Mouse (Mus musculus): ENCODE data around the gene Flot2.
"Not testable (repeated sequence)": the region's sequence is repeated elsewhere in the genome, so short reads cannot be mapped to it uniquely, and the experiment has no call there.

Flot2 gene

DNA sequence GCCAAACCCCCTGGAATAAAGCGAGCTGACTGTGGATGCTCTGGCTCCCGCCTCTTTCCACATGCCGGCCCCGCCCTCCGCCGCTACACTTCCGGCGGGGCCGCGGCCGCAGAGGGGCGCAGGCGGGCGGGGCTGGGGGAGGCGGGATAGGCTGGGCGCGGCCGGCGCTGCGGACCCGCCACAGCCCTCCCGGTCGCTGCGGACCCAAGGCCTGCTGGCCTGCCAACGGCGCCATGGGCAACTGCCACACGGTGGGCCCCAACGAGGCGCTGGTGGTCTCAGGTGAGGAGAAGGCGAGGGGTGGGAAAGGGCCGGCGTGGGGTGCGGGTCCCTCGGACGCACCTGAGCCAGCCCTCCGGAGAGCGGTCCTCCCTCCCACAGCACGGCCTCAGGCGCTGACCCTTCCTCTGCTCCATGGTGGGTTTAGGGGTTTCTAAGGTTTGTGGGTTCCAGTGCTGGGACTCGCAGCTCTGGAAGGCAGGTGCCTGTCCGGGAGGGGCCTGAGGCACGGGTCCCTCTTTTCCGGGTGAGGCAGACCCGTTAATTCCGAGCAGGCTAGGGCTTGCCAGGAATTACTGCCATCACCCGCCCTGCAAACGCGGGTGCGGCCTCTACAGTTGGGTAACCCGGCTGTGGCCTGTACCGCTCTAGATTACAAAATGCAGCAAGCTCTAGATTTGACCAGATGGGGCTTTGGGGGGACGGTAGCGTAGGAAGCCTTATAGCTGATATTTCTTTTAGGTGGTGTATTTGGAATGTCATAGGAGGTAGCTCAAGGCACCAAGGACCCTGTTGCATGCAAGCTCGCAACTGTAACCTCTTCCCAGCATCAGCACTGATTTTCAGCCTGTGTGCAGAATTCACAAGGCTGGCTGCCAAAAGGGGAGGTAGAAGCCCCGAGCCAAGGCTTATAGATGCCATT, at the start of gene Flot2:
Gene Flot2, plus strand, starts transcription at position 101 of the 922 bp plus-strand sequence.
- peak; percentile 53 for DNase-seq (ENCODE audit: low spot score)

DNA sequence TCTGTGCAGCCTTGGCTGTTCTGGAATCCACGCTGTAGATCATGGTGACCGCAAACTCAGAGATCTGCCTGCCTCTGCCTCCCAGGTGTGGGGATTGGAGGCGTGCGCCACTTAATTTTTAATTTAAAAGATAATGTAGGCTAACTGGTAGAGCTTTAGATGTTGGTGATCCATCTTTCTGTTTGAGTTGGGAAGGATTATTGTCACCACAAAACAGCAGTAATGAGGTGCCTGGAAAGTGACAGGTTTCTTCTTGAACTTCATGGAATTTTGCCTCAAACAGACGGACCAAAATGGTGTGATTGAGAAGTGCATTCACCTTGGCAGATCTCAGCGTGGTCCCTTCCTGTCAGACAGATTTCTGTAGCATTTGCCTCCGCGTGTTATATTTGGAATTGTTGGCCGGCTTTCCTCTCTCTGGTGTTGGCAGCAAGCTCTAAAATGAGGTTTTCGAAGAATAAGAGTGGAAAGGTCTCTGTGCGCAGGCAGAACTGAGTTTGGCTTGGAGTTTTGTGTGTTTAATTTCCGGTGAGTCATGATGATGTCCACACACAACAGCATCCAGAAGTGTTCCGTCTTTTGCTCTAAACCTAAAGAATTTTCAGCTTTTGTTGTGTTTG, 48.5 kb upstream of the Flot2 start:
- DNase-seq (ENCODE audit: low spot score) = no peak

DNA sequence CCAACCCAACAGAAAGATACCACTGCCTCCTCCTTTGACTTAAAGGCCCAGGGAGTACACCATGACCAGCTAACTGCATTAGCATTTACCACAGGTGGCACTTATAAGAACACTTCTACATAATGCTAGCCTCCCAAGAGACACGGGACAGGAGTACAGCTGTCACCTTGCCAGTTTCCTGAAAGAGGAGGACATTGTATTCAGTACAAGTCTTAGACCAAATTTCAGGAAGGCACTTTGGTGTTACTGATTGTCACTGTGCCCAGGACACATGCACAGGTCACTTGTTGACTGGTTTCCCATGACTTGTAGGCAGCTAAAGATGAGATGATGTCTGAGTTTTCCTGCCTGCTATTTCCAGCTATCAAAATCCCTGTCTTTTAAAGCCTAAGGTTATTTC, 42.2 kb upstream of the Flot2 start:
- no peak for DNase-seq (ENCODE audit: low spot score)

DNA sequence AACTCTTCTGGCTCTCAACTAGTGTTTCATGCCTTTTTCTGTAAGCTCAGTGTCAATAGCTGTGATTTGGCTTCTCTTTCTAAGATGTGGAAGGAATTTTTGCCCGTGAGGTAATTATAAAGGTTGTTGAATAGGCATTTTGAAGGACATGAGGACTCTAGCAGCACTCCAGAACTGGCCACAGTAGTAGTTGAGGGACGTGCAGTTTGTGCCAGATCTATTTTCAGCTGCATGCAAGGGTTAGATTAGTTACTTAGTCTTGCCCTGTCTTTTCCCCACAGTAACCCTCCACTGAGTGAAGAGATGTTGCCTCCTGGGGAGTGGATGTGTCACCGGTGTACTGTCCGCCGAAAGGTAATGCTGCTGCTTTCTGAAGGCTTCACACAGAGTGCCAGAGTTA, 31.3 kb upstream of the Flot2 start:
- no peak for DNase-seq (ENCODE audit: low spot score)

DNA sequence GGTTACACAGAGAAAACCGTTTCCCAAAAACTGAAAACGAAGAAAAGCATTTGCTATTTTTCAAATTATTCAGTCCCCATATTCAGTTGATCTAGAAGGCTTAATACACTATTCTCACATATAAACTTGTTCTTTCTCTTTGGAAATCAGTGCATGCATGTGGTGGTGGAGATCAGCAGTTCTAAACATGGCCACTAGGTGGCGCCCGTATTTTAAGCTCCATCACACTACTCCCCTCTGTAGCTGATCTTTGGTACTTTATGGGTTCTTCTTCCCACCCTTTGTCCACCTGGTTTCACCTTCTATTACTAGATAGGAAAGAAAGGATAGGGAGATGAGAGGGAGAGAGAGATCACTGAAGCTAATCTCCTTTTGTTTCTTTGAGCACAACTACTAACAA, 18.1 kb upstream of the Flot2 start:
- peak; percentile 69 for DNase-seq (ENCODE audit: low spot score)

DNA sequence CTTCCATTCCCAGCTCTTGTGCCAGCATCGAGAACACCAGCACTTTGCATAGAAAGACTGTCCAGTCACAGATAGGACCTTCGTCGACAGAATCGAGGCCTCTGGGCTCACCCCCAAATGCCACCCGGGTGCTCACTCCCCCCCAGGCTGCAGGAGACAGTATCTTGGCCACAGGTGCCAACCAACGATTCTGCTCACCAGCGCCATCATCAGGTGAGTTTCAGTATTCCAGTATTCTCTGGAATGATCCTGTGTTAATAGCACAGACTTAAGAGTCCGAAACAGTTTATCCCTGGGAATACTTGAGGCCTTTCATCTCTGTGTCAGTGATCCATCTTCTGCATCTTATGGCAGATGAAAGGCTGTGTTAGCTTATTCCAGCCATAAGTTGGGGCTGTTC, 14.1 kb upstream of the Flot2 start:
- peak; percentile 34 for DNase-seq (ENCODE audit: low spot score)

DNA sequence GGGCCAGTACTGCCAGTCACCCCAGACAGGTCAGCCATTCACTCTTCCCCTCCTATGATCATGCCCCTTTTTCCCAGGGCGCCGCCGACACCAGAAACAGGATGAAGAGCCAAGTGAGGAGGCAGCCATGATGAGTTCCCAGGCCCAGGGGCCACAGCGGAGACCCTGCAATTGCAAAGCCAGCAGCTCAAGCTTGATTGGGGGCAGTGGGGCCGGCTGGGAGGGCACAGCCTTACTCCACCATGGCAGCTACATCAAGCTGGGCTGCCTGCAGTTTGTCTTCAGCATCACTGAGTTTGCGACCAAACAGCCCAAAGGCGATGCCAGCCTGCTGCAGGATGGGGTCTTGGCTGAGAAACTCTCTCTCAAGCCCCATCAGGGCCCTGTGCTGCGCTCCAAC, 8.5 kb upstream of the Flot2 start:
- DNase-seq (ENCODE audit: low spot score) = no peak

DNA sequence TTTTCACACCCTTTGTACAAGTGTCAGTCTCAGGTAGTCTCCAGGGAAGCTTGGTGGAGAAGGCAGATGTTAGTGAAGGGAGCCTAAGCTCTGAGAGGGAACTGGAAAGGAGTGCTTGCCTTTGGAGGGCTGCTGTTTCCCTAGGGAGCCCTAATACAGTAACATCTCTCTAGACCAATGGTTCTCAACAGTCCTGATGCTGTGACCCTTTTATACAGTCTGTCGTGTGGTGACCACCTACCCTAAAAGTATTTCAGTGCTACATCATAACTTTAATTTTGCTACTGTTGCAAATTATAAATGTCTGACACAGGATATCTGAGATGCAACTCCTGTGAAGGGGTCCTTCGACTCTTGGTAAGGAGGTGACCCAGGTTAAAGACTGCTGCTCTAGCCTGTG, 7.1 kb upstream of the Flot2 start:
- DNase-seq (ENCODE audit: low spot score) = no peak

DNA sequence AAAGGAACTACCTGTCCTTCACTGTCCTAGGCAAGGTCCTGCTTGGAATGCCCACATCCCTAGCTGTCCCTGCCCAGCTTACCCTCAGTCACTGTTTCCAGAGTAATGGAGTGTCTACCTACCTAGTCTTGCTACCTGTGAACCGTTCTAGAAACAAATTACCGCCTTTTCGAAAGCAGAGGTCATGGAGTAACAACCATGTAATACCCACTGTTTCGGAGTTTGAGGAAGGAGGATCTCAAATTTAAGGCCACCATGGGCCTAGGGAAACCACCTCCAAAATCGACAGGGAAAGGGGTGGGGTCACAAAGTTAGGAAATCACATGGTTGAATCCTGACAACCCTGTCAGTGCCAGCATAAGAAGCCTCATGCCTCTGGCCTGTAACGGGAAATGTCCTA, 6.3 kb upstream of the Flot2 start:
- DNase-seq (ENCODE audit: low spot score) = no peak

DNA sequence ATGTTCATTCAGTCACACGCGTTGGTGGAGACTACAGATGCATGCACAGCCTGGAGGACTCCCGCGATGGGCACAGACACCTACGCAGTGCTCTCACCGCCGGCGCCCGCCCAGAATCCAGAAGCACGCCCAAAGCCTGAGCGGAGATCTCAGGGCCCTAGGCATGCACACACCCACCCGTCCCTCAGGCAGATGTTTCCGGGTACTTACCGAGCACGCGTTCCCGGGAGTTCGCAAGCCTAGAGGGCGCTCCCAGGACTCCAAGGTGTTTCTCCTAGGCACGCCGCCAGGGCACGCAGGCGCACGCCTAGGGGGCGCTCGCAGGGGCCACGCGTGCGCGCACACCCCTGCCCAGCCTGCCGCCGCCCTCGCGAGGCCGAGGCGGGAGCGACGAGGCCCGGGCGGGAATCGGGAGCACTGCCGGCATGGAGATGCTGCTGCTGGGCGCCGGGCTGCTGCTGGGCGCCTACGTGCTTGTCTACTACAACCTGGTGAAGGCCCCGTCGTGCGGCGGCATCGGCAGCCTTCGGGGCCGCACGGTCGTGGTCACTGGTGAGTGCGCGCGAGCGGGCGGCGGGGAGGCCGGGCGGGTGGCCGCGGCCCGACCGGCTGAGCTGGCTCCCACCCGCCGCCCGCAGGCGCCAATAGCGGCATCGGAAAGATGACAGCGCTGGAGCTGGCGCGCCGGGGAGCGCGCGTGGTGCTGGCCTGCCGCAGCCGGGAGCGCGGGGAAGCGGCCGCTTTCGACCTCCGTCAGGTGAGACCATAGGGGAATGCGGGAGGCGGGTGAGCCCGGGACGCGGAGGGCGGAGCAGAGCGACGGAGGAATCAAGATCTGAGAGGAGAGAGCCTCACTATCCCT, 5.6 kb upstream of the Flot2 start, which contains the start of gene Dhrs13:
Gene Dhrs13, plus strand, starts transcription at position 334 of the 862 bp plus-strand sequence.
- DNase-seq (ENCODE audit: low spot score) = peak; percentile 92

DNA sequence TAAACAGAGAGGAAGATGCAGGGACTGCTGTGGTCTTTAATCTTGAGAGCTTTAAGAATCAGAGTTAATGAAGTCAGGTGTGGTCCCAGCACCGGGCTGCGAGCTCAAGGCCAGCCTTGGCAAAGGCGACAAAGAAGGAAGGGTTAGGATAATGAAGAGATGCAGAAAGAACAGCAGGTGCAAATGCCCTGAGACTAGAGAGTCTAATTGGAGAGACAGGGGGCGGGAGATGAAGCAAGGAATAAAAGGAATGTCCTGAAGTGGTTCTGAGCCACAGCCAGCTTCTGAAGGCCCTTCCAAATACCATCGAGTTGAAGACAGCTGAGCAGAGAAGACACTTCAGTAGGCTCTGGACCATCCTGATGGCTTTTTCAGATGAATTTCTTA, 4.9 kb upstream of the Flot2 start:
- DNase-seq (ENCODE audit: low spot score) = no peak

DNA sequence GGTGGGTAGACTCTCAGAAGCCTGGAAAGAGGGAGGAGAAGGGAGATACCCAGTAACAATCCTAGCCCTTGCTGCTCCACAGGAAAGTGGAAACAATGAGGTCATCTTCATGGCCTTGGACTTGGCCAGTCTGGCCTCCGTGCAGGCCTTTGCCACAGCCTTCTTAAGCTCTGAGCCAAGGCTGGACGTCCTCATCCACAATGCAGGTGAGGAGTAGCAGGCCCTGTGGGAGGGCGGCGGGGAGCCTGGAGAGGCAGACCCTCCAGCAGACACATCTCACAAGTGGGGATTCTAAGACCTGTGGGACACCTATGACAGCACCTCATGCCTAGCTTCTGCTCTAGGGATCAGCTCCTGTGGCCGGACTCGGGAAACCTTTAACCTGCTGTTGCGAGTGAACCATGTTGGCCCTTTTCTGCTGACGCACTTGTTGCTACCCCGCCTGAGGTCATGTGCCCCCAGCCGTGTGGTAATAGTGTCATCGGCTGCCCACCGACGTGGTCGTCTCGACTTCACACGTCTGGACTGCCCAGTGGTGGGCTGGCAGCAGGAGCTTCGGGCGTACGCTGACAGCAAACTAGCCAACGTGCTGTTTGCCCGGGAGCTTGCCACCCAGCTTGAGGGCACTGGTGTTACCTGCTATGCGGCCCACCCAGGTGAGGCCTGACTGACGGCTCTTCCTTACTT, 3.7 kb upstream of the Flot2 start:
- DNase-seq (ENCODE audit: low spot score) = no peak

DNA sequence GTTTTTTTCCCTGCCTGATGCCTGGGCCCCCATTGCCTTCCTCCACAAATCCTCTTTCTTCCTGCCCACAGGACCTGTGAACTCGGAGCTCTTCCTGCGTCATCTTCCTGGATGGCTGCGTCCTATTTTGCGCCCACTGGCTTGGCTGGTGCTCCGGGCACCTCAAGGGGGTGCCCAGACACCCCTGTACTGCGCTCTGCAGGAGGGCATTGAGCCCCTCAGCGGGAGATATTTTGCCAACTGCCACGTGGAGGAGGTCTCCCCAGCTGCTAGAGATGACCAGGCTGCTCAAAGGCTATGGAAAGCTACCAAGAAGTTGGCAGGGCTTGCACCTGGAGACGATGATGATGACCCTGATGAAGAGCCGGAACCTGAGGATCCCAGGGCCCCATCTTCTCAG, 940 bp upstream of the Flot2 start:
- no peak for DNase-seq (ENCODE audit: low spot score)

DNA sequence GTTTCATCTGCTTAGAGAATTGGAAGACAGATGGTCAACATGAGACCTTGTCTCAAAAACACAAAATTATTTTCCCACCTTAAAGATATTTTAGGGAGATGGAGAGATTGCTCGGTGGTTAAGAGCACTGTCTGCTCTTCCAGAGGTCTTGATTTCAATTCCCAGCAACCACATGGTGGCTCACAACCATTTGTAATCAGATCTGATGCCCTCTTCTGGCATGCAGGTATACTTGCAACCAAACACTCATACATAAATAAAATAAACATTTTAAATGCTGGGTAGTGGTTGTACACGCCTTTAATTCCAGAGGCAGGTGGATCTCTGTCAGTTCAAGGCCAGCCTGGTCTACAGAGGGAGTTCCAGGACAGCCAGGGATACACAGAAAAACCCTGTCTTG, 3.1 kb downstream of the Flot2 start:
- no peak for DNase-seq (ENCODE audit: low spot score)

DNA sequence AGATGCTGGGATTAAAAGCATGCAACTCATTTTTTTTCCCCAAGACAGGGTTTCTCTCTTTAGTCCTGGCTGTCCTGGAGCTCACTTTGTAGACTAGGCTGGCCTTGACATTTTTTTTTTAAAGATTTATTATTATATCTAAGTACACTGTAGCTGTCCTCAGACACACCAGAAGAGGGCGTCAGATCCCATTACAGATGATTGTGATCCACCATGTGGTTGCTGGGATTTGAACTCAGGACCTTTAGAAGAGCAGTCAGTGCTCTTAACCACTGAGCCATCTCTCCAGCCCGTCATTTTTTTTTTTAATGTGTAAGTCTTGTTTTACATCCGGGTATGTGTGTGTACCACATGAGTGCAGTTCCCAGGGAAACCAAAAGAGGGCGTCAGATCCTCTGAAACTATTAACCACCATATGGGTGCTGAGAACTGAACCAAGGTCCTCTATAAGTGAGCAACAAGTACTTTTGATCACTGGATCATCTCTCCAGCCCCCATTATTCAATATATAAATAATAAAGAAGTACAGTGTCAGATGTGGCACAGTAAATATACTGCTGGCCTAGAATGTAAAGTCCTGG, 4.6 kb downstream of the Flot2 start:
- not testable (repeated sequence) for DNase-seq (ENCODE audit: low spot score)

DNA sequence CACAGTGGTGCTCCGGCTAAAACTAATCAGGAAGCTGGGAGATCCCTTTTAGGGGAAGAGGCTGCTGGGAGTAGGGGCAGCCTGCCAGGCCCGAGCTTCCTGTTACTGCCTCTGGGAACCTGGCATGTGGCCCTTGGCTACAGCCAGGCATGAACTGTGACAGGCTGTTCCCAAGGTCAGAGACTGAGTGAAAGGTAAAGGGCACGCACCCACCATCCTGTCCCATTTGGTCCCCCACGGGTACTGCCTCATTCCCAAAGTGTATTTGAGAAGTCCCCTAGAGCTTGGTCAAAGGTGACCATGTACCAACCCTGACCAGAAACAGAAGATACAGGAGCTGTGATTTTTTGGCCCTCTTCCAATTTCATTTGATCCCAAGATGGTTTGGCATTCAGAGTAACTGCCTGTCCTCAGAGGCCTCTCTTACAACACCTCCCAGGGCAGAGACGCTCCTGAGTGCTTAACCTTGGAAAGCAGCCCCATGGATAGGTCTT, 7.1 kb downstream of the Flot2 start:
- DNase-seq (ENCODE audit: low spot score) = no peak

DNA sequence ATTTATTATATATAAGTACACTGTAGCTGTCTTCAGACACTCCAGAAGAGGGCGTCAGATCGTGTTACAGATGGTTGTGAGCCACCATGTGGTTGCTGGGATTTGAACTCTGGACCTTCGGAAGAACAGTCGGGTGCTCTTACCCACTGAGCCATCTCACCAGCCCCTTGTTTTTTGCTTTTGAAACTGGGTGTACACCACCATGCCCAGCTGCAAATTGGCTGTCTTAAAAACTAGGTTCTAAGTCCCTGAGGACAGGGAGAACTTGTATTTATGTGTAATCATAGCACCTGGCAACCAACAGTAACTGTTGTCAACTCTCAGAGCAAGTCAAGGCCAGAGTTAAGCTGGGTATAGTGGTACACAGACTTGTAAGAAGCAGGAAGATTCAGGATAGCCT, 10.9 kb downstream of the Flot2 start:
- not testable (repeated sequence) for DNase-seq (ENCODE audit: low spot score)

DNA sequence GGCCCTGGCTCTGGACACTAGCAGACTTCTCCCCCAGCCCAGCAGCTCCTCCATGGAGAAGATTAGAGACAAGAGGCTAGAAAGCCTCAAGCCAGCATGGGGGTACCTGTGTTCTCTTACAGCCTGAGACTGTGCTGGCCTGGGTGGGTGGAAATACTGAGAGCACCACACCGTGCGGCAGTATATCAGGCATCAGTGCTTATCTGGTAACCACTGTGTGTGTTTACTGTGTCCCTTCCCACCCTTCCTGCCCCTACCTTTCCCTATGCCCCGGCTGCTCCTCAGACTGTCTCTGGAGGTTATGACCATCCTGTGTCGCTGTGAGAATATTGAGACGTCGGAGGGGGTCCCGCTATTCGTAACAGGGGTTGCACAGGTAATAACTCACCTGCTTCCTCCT, 15.3 kb downstream of the Flot2 start:
- no peak for DNase-seq (ENCODE audit: low spot score)

DNA sequence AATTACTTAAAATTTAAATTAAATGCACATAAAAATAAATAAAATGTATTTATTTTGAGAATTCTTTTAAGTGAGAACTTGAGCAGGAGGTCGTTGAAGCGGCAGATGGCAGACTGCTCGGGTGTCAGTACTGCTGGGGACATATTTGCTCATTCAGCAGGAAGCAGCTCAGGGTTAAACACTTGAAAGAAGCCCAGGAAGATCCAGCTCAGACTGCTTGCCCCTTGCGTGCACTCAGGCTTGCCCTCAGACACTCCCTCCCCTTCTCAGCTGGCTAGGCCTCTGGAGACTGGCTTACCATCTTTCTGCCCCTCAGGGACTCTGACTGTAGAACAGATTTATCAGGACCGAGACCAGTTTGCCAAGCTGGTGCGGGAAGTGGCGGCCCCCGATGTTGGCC, 19.2 kb downstream of the Flot2 start:
- no peak for DNase-seq (ENCODE audit: low spot score)

DNA sequence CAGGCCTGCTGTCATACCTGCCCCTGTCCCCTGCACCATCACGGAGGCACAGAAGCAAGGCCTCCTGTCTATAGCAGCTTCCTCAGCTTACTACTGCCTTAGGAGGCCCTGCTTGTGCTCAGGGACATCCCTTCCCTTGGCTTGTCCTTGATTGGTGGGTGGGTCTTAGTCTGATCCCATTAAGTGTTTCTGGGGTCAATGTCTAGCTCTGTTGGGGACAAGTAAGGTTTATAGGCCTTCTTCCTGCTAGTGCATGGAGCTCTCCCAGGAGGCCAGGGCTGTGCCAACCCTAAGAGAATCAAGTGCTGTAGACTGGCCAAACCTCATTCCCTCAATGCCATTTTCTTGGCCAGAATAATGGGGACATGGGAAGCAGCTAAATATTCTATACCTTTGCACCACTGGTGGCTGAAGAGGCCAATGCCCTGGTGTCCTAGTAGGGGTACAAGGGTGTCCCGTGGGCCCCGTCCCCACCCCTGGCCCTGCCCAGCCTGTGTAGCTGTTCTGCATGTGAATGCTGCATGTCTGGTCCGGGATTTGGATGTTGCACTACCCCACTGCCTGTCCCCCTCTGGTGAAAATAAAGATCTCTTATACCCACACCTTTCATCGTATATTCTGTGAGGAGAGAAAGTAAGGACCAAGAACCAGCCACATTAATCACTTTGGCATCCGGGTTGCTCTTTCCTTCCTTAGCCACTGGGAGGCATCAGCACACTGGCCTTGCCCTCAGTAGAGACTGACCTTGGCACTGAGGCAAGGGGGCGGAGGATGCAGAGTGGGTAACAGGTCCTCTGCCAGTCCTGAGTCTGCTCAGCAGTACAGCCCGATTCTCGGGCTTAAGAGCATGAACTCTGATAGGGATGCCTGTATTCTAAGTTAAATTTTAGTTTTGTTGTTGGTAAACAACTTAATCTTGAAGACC, 22.4 kb downstream of the Flot2 start:
- no peak for DNase-seq (ENCODE audit: low spot score)
